Mouse (Mus musculus) midbrain, embryonic 10.5 days (tissue): ENCODE measurements at regions not wholly inside any gene's neighbourhood (a gene's known extent, or its start where the extent isn't known, plus 50 kb on each side); places are given as distances from the start of the nearest gene placed in this dataset.

ENCODE experiments used
- DNase-seq: peaks from one replicate; pipeline ENCODE4 v3.0.0-alpha.2; 2017; ENCODE audit warnings: low spot score
- H3K27ac ChIP-seq: fragments of 300-500 bp; sonication (generic); replicated peaks from 2 replicates; pipeline ENCODE4 v1.5.1; 2016; ENCODE audit warnings: mild to moderate bottlenecking
- H3K27me3 ChIP-seq: fragments of 300-500 bp; sonication (generic); 2 replicates; pipeline ENCODE4 v1.6.1; 2016; ENCODE audit warnings: low read depth, mild to moderate bottlenecking; ENCODE audit not compliant: poor library complexity, severe bottlenecking
- H3K36me3 ChIP-seq: fragments of 300-500 bp; sonication (generic); 2 replicates; pipeline ENCODE4 v1.6.1; 2016; ENCODE audit warnings: mild to moderate bottlenecking, moderate library complexity
- H3K4me1 ChIP-seq: fragments of 300-500 bp; sonication (generic); 2 replicates; pipeline ENCODE4 v1.6.1; 2016
- H3K4me3 ChIP-seq: fragments of 300-500 bp; sonication (generic); 2 replicates; pipeline ENCODE4 v1.5.1; 2016; ENCODE audit warnings: mild to moderate bottlenecking, moderate library complexity
- H3K9me3 ChIP-seq: fragments of 300-500 bp; sonication (generic); replicated peaks from 2 replicates; pipeline ENCODE4 v1.6.1; 2016; ENCODE audit warnings: mild to moderate bottlenecking
- WGBS: fragments of 180-500 bp; shearing (Covaris S2); methylation state at CpG from one replicate; pipeline ENCODE4 v1.1.7; 2016; 5-methylcytosine and 5-hydroxymethylcytosine counted together

- Histone ChIP-seq H3K36me3 (no peaks in the 10 kb centered on the region), H3K9me3 (no peaks in the 10 kb centered on the region), H3K27me3 (no peaks in the 10 kb centered on the region), H3K4me1 (peaks cover 6% of the 10 kb centered on the region), H3K27ac (no peak overlapping the region), H3K4me3 (no peak overlapping the region)
- WGBS, result 96% methylated on average over 3 of the region's 3 CpGs
- DNase-seq, result no peak
Measured at GRCm38 (mm10) chr3:143090316-143090715, 208.5 kb upstream of the Pkn2 start.

- no peaks in the 10 kb centered on the region for H3K36me3 ChIP-seq
- no peak overlapping the region for H3K27ac ChIP-seq
- no peak overlapping the region for H3K4me3 ChIP-seq
- H3K4me1 ChIP-seq, result peaks cover 16% of the 10 kb centered on the region
- WGBS, result 81% methylated on average over 3 of the region's 3 CpGs
- no peaks in the 10 kb centered on the region for H3K9me3 ChIP-seq
- DNase-seq, result no peak
- H3K27me3 ChIP-seq, result no peaks in the 10 kb centered on the region
Measured at GRCm38 (mm10) chr3:143087786-143088185, 206.0 kb upstream of the Pkn2 start.

DNA sequence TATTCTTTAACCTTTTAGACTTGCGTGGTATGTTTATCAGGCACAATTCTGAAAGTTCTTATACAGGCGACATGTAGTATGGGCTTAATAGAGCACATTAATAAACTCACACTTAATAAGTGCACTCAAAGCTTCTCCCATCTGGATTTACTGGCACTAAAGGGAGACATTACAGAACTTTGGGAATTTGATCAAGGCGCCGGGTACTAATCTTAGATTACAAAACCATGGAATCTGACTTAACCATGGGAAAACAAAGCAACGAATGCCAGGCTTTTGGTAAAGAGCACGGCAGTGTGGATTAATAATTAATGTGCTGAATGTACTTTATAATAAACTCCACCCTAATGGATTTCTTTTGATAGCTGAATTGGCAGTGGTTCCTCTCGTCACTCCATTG lies 196.5 kb upstream of the Pkn2 start:
- Histone ChIP-seq H3K4me3 (no peak overlapping the region), H3K9me3 (no peaks in the 10 kb centered on the region), H3K4me1 (no peaks in the 10 kb centered on the region), H3K27ac (no peak overlapping the region), H3K27me3 (no peaks in the 10 kb centered on the region), H3K36me3 (no peaks in the 10 kb centered on the region)
- 92% methylated on average over 7 of the region's 7 CpGs for WGBS
- no peak for DNase-seq

DNA sequence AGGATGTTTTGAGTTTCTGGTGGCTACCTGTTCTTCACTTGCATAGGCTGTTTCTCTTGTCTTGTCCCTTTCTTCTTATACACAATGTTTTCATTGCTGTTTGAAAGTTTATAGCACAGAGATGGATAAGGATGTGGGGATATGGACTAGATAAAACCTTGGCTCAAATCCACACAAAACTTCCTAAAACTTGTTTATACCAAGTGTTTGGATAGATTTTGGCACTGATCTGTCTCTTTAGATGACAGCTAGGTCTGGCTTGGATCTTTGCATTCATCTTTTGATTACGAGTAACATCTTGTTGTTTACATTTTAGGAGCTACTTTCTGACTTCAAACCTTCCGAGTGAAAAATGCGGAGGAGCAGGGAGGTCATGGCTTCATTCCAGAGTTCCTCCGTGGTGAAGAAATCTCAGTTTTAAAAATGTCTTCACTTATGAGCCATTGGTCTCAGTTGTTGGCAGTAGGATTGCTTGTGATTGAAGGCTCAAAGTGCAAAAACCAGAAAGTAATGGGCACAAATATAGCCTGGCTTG lies 190.1 kb upstream of the Pkn2 start:
- no peaks in the 10 kb centered on the region for H3K9me3 ChIP-seq
- no peaks in the 10 kb centered on the region for H3K27me3 ChIP-seq
- no peak overlapping the region for H3K4me3 ChIP-seq
- H3K27ac ChIP-seq, result no peak overlapping the region
- H3K36me3 ChIP-seq, result no peaks in the 10 kb centered on the region
- WGBS, result 92% methylated on average over 4 of the region's 4 CpGs
- H3K4me1 ChIP-seq, result no peaks in the 10 kb centered on the region
- no peak for DNase-seq

DNA sequence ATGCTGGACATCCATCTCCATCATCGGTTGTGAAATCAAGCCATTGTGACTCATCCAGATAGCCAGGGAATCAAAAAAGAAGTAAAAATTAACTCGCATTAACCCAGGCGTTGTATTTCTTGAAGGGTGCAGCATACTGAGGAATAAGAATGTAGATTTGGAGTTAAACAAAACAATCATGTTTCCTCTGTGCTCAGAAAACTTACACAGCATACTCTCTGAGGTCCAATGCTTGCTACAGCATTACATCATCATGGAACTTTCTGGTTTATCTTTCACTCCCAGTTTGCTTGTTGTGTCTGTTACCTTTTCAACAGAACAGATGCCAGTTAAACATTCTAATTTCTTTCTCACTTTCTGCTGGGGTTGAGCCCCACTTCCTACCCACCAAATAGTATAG lies 173.1 kb upstream of the Pkn2 start:
- H3K27ac ChIP-seq, result no peak overlapping the region
- H3K4me3 ChIP-seq, result no peak overlapping the region
- no peaks in the 10 kb centered on the region for H3K9me3 ChIP-seq
- H3K27me3 ChIP-seq, result no peaks in the 10 kb centered on the region
- H3K4me1 ChIP-seq, result no peaks in the 10 kb centered on the region
- no peaks in the 10 kb centered on the region for H3K36me3 ChIP-seq
- 94% methylated on average over 3 of the region's 3 CpGs for WGBS
- DNase-seq, result no peak

DNA sequence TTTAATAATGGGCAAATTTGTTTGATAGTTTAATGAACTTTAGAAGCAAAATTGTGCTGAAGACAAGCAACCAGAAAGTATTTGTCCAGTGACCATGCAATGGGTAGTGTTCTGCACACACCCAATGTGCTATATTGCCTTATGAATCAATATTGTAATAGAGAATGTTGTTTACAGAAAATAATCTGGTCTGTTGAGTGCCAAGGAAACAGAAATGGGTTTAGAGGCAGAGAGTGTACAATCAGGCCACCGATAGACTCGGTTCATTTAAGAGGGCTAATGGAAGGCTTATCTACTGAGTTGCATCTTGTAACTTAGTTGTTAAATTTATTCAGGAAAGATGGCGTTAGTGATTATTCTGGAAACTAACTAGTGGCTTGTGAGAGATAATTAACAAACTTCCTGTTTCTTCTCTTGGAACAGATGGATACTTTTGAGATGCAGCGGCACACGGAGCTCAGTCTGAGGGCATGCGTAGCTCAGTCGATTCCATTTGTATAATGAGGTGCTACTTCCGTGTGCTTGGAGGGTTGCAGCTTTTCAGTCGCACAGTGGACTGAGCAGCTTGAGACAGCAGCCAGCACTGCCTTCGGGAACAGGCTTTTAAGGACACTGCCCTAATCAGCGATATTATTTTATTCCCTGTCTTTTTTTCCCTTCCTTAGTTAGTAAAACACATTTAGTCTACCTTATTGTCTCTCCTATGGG lies 171.6 kb upstream of the Pkn2 start:
- 89% methylated on average over 11 of the region's 11 CpGs for WGBS
- Histone ChIP-seq H3K36me3 (no peaks in the 10 kb centered on the region), H3K27ac (no peak overlapping the region), H3K27me3 (no peaks in the 10 kb centered on the region), H3K9me3 (no peaks in the 10 kb centered on the region), H3K4me1 (no peaks in the 10 kb centered on the region), H3K4me3 (no peak overlapping the region)
- DNase-seq, result no peak

DNA sequence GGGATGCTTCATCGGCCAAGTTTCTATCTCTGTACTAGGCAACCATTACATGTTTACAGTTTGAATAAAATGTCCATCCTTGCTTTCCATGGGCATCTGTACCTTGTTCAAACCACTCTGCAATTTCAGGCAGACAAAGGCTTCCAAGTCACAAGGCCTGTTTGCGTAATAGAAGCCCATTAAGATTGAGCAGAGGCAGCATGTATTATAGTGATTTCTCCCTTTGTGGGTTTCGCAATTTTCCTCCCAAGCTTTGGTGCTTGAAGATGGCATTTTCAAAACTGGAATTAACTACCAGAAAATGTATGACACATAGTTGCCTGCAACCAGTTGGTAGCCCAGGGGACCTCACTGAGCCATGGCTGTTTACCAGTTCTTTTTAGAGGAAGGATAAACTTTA lies 158.9 kb upstream of the Pkn2 start:
- Histone ChIP-seq H3K4me1 (no peaks in the 10 kb centered on the region), H3K27ac (no peak overlapping the region), H3K36me3 (no peaks in the 10 kb centered on the region), H3K9me3 (no peaks in the 10 kb centered on the region), H3K27me3 (no peaks in the 10 kb centered on the region), H3K4me3 (no peak overlapping the region)
- DNase-seq, result no peak
- 91% methylated on average over 3 of the region's 3 CpGs for WGBS

GRCm38 (mm10) chr3:143036108-143036507 lies 154.3 kb upstream of the Pkn2 start:
- no peak overlapping the region for H3K4me3 ChIP-seq
- H3K36me3 ChIP-seq, result no peaks in the 10 kb centered on the region
- no peak for DNase-seq
- H3K27ac ChIP-seq, result no peak overlapping the region
- no peaks in the 10 kb centered on the region for H3K9me3 ChIP-seq
- 85% methylated on average over 1 of the region's 1 CpGs for WGBS
- H3K4me1 ChIP-seq, result no peaks in the 10 kb centered on the region
- no peaks in the 10 kb centered on the region for H3K27me3 ChIP-seq

GRCm38 (mm10) chr3:143034588-143034987 lies 152.8 kb upstream of the Pkn2 start:
- H3K27me3 ChIP-seq, result no peaks in the 10 kb centered on the region
- no peaks in the 10 kb centered on the region for H3K36me3 ChIP-seq
- no peak overlapping the region for H3K27ac ChIP-seq
- DNase-seq, result no peak
- H3K4me3 ChIP-seq, result no peak overlapping the region
- no peaks in the 10 kb centered on the region for H3K4me1 ChIP-seq
- 84% methylated on average over 9 of the region's 9 CpGs for WGBS
- H3K9me3 ChIP-seq, result no peaks in the 10 kb centered on the region

GRCm38 (mm10) chr3:143022486-143022885 lies 140.7 kb upstream of the Pkn2 start:
- H3K9me3 ChIP-seq, result no peaks in the 10 kb centered on the region
- WGBS, result 86% methylated on average over 4 of the region's 4 CpGs
- H3K27ac ChIP-seq, result no peak overlapping the region
- H3K4me3 ChIP-seq, result no peak overlapping the region
- DNase-seq, result no peak
- no peaks in the 10 kb centered on the region for H3K4me1 ChIP-seq
- no peaks in the 10 kb centered on the region for H3K36me3 ChIP-seq
- no peaks in the 10 kb centered on the region for H3K27me3 ChIP-seq

- Histone ChIP-seq H3K36me3 (no peaks in the 10 kb centered on the region), H3K4me1 (no peaks in the 10 kb centered on the region), H3K27me3 (no peaks in the 10 kb centered on the region), H3K27ac (no peak overlapping the region), H3K4me3 (no peak overlapping the region), H3K9me3 (no peaks in the 10 kb centered on the region)
- 91% methylated on average over 11 of the region's 11 CpGs for WGBS
- DNase-seq, result no peak
Measured at GRCm38 (mm10) chr3:143021159-143021871, 139.5 kb upstream of the Pkn2 start.

DNA sequence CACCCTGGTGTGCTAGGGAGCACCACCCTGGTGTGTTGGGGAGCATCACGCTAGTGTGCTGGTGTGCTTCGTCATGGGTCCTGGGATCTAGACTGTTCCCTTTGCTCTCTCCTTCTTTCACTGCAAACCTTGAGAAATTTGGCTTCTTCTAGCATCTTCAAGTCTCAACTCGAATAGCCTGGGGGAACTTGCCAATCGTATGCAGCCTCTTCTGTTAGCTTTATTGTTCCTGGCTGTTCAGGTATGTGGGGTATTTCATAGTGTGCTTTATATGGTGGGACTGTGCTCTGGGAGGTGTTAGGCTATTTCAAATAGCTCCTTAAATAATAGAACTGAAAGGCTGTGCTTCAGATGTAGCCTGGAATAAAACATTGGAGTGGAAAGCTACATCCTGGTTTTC lies 135.7 kb upstream of the Pkn2 start:
- Histone ChIP-seq H3K4me3 (no peak overlapping the region), H3K4me1 (no peaks in the 10 kb centered on the region), H3K27ac (no peak overlapping the region), H3K9me3 (no peaks in the 10 kb centered on the region), H3K27me3 (no peaks in the 10 kb centered on the region), H3K36me3 (no peaks in the 10 kb centered on the region)
- 96% methylated on average over 4 of the region's 4 CpGs for WGBS
- no peak for DNase-seq

- no peaks in the 10 kb centered on the region for H3K27me3 ChIP-seq
- H3K4me3 ChIP-seq, result no peak overlapping the region
- H3K27ac ChIP-seq, result no peak overlapping the region
- H3K4me1 ChIP-seq, result no peaks in the 10 kb centered on the region
- DNase-seq, result no peak
- H3K36me3 ChIP-seq, result no peaks in the 10 kb centered on the region
- H3K9me3 ChIP-seq, result no peaks in the 10 kb centered on the region
- WGBS, result 89% methylated on average over 5 of the region's 5 CpGs
Measured at GRCm38 (mm10) chr3:143016758-143017157, 135.0 kb upstream of the Pkn2 start.
